Mouse (Mus musculus): ENCODE data around the gene Gm10644. TPM values are rescaled to one million over a fixed set of nuclear protein-coding genes. Genes with fewer than 3 reads are reported as not detected.
A peak's percentile ranks its signal among the peaks of the same experiment; 100 is the strongest.

Gene Gm10644
- polyA plus RNA-seq (2015; fragmentation: Nextera tagmentation; extraction: Ambion mirVana): 0.35 and 0.37 TPM in 2 replicates

- Histone ChIP-seq H3K4me3 (peak within 1 kb of the TSS; percentile 65), H3K9ac (peak within 1 kb of the TSS; percentile 37), H3K4me2 (peak within 1 kb of the TSS; percentile 90), H3K9me3 (no peaks in the 10 kb centered on the region), H3K27ac (peak within 1 kb of the TSS; percentile 24; the same call in 1 of the 2 replicates), H3K36me3 (no peaks in the 10 kb centered on the region), H3K4me1 (peaks cover 19% of the 10 kb centered on the region), H3K27me3 (no peaks in the 10 kb centered on the region)
- peak; percentile 99 for ATAC-seq (ENCODE audit: insufficient number of reproducible peaks, low FRiP score, low TSS enrichment, low read depth)
- under 1% methylated on average over 75 of the region's 75 CpGs for WGBS
Measured at GRCm38 (mm10) chr8:83955106-83955957, at the start of gene Gm10644, which contains the start of gene Asf1b. TSS of gene Gm10644 (minus strand) at chr8:83955205. TSS of gene Asf1b (plus strand) at chr8:83955507.

- peaks cover 34% of the 10 kb centered on the region for H3K4me1 ChIP-seq
- no peaks in the 10 kb centered on the region for H3K9me3 ChIP-seq
- H3K9ac ChIP-seq: peak overlapping the region; percentile 44
- 1% methylated on average over 30 of the region's 30 CpGs for WGBS
- H3K27ac ChIP-seq: peak overlapping the region; percentile 89
- H3K27me3 ChIP-seq: no peaks in the 10 kb centered on the region
- peak; percentile 81 for ATAC-seq (ENCODE audit: insufficient number of reproducible peaks, low FRiP score, low TSS enrichment, low read depth)
- H3K4me3 ChIP-seq: peak overlapping the region; percentile 61
- peak overlapping the region; percentile 93 for H3K4me2 ChIP-seq
- H3K36me3 ChIP-seq: peaks cover 25% of the 10 kb centered on the region
Measured at GRCm38 (mm10) chr8:84004533-84005201, 49.7 kb upstream of the Gm10644 start.

GRCm38 (mm10) chr8:84003612-84004246 is 48.7 kb upstream of the Gm10644 start:
- peaks cover 41% of the 10 kb centered on the region for H3K4me1 ChIP-seq
- H3K36me3 ChIP-seq: peaks cover 31% of the 10 kb centered on the region
- no peaks in the 10 kb centered on the region for H3K27me3 ChIP-seq
- H3K9me3 ChIP-seq: no peaks in the 10 kb centered on the region
- no peak for ATAC-seq (ENCODE audit: insufficient number of reproducible peaks, low FRiP score, low TSS enrichment, low read depth)
- peak overlapping the region; percentile 89; the same call in 1 of the 2 replicates for H3K27ac ChIP-seq
- 71% methylated on average over 6 of the region's 6 CpGs for WGBS
- peak overlapping the region; percentile 61 for H3K4me3 ChIP-seq
- H3K9ac ChIP-seq: no peak overlapping the region
- peak overlapping the region; percentile 93 for H3K4me2 ChIP-seq

- WGBS: 67% methylated on average over 12 of the region's 12 CpGs
- H3K36me3 ChIP-seq: peaks cover 31% of the 10 kb centered on the region
- ATAC-seq (ENCODE audit: insufficient number of reproducible peaks, low FRiP score, low TSS enrichment, low read depth): no peak
- H3K27me3 ChIP-seq: no peaks in the 10 kb centered on the region
- H3K9me3 ChIP-seq: no peaks in the 10 kb centered on the region
- H3K4me2 ChIP-seq: no peak overlapping the region
- H3K4me1 ChIP-seq: peaks cover 42% of the 10 kb centered on the region
- H3K9ac ChIP-seq: no peak overlapping the region
- no peak overlapping the region for H3K27ac ChIP-seq
- no peak overlapping the region for H3K4me3 ChIP-seq
Measured at GRCm38 (mm10) chr8:84002957-84003611, 48.1 kb upstream of the Gm10644 start.

- Histone ChIP-seq H3K9ac (no peak within 1 kb of the TSS), H3K36me3 (peaks cover 31% of the 10 kb centered on the region)
Measured at GRCm38 (mm10) chr8:84001281-84002000, 46.4 kb upstream of the Gm10644 start, which contains the start of gene 1700067K01Rik. TSS of gene 1700067K01Rik (plus strand) at chr8:84001502.

GRCm38 (mm10) chr8:83999825-84000224 is 44.8 kb upstream of the Gm10644 start:
- no peaks in the 10 kb centered on the region for H3K27me3 ChIP-seq
- WGBS: 96% methylated on average over 2 of the region's 2 CpGs
- ATAC-seq (ENCODE audit: insufficient number of reproducible peaks, low FRiP score, low TSS enrichment, low read depth): no peak
- H3K36me3 ChIP-seq: peaks cover 34% of the 10 kb centered on the region
- no peak overlapping the region for H3K9ac ChIP-seq
- H3K4me1 ChIP-seq: peaks cover 52% of the 10 kb centered on the region
- no peaks in the 10 kb centered on the region for H3K9me3 ChIP-seq
- H3K27ac ChIP-seq: no peak overlapping the region
- no peak overlapping the region for H3K4me3 ChIP-seq
- H3K4me2 ChIP-seq: 0 out of 2 replicates have a peak overlapping the region, but pooled peaks have one; percentile 14

More at GRCm38 (mm10) chr8:84001281-84002000, 46.4 kb upstream of the Gm10644 start, which contains the start of gene 1700067K01Rik:
- no peaks in the 10 kb centered on the region for H3K9me3 ChIP-seq
- H3K4me2 ChIP-seq: 0 out of 2 replicates have a peak within 1 kb of the TSS, but pooled peaks have one; percentile 14
- ATAC-seq (ENCODE audit: insufficient number of reproducible peaks, low FRiP score, low TSS enrichment, low read depth): no peak
- H3K4me1 ChIP-seq: peaks cover 45% of the 10 kb centered on the region
- WGBS: 39% methylated on average over 59 of the region's 61 CpGs
- no peaks in the 10 kb centered on the region for H3K27me3 ChIP-seq
- no peak within 1 kb of the TSS for H3K4me3 ChIP-seq
- no peak within 1 kb of the TSS for H3K27ac ChIP-seq

GRCm38 (mm10) chr8:83999057-83999705 is 44.2 kb upstream of the Gm10644 start:
- Histone ChIP-seq H3K27ac (no peak overlapping the region), H3K36me3 (peaks cover 41% of the 10 kb centered on the region), H3K4me1 (peaks cover 48% of the 10 kb centered on the region)

GRCm38 (mm10) chr8:83998231-83999056 is 43.4 kb upstream of the Gm10644 start:
- Histone ChIP-seq H3K27ac (peak overlapping the region; percentile 89), H3K4me1 (peaks cover 42% of the 10 kb centered on the region), H3K36me3 (peaks cover 44% of the 10 kb centered on the region), H3K4me3 (peak overlapping the region; percentile 80), H3K4me2 (peak overlapping the region; percentile 82), H3K9me3 (no peaks in the 10 kb centered on the region), H3K9ac (peak overlapping the region; percentile 80), H3K27me3 (no peaks in the 10 kb centered on the region)
- no peak; the same call in 1 of the 2 replicates for ATAC-seq (ENCODE audit: insufficient number of reproducible peaks, low FRiP score, low TSS enrichment, low read depth)
- WGBS: under 1% methylated on average over 69 of the region's 92 CpGs

More at GRCm38 (mm10) chr8:83999057-83999705, 44.2 kb upstream of the Gm10644 start:
- Histone ChIP-seq H3K4me2 (peak overlapping the region; percentile 82), H3K9me3 (no peaks in the 10 kb centered on the region), H3K9ac (peak overlapping the region; percentile 80; the same call in 1 of the 2 replicates), H3K27me3 (no peaks in the 10 kb centered on the region), H3K4me3 (peak overlapping the region; percentile 80)
- WGBS: 64% methylated on average over 16 of the region's 16 CpGs
- ATAC-seq (ENCODE audit: insufficient number of reproducible peaks, low FRiP score, low TSS enrichment, low read depth): no peak

- 0% methylated on average over 55 of the region's 112 CpGs for WGBS
Measured at GRCm38 (mm10) chr8:83997511-83998141, 42.6 kb upstream of the Gm10644 start, which contains the start of gene Samd1. TSS of gene Samd1 (plus strand) at chr8:83997672.

More at GRCm38 (mm10) chr8:83997511-83998141, 42.6 kb upstream of the Gm10644 start, which contains the start of gene Samd1:
- H3K27ac ChIP-seq: peak within 1 kb of the TSS; percentile 97
- peak within 1 kb of the TSS; percentile 86 for H3K4me2 ChIP-seq
- ATAC-seq (ENCODE audit: insufficient number of reproducible peaks, low FRiP score, low TSS enrichment, low read depth): no peak
- peak within 1 kb of the TSS; percentile 80 for H3K9ac ChIP-seq
- peaks cover 44% of the 10 kb centered on the region for H3K36me3 ChIP-seq
- no peaks in the 10 kb centered on the region for H3K9me3 ChIP-seq
- H3K4me1 ChIP-seq: peaks cover 36% of the 10 kb centered on the region
- H3K27me3 ChIP-seq: no peaks in the 10 kb centered on the region
- H3K4me3 ChIP-seq: peak within 1 kb of the TSS; percentile 80
